Mouse (Mus musculus): ENCODE data around the gene Arfip1. TPM values are rescaled to one million over a fixed set of nuclear protein-coding genes. Genes with fewer than 3 reads are reported as not detected.
"Not testable (repeated sequence)": the region's sequence is repeated elsewhere in the genome, so short reads cannot be mapped to it uniquely, and the experiment has no call there.

Arfip1 gene
- polyA plus RNA-seq, 1 experiment, result 14.3 TPM

DNA sequence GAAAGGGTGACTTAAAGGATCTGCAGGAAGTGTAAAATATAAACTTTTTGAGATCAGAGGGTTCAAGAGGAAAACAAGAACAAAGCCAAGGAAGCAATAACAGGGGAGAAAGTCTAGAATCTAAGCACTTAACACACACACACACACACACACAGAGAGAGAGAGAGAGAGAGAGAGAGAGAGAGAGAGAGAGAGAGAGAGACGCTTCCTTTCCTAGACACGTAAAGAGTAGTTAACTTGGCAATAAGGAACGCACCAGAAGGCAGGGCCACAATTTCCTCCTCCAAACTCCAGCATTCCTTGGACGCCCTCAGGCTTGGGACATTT, 766 bp downstream of the Arfip1 start:
- no peak for DNase-seq
- H3K36me3 ChIP-seq (ENCODE audit: control insufficient read depth, insufficient read depth, low read length), result no peaks in the 10 kb centered on the region
- H3K4me1 ChIP-seq (ENCODE audit: control insufficient read depth, insufficient read depth, low read length), result peaks cover 16% of the 10 kb centered on the region; the same call in 1 of the 2 replicates
- H3K27ac ChIP-seq (ENCODE audit: insufficient read depth, low read depth, low read length), result peak overlapping the region; percentile 77
- peak overlapping the region; percentile 83 for H3K4me3 ChIP-seq (ENCODE audit: insufficient read depth, low read depth, low read length)
- TF ChIP-seq CTCF (conservative IDR thresholded peaks at IDR 0.05; ENCODE audit: insufficient read depth, insufficient read length, low read depth, low read length), result no peak
- TF ChIP-seq POLR2A (IDR thresholded peaks at IDR 0.05; ENCODE audit: low read depth, low read length), result no peak
- H3K27me3 ChIP-seq (replicated peaks; ENCODE audit: control insufficient read depth, insufficient read depth, low read length), result no peaks in the 10 kb centered on the region
- WGBS, result 0% methylated on average over 4 of the region's 4 CpGs

DNA sequence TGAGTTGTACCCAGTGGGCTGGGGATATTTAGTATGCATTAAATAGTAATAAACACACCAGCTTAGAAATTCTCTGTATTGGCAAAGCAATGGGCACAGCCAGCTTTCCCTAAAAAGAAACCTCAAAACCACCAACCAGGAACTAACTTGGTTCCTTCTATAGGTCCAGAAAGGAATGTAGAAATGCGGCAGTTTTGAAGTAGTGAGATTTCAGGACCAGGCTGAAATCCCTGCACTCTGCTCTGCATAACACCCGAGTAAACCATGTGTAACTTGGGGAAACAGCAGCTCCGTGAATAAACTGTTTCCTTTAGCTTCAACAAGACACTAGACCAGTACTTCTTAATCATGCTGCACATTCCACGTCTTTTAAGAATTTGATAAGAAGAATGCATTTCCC, 1.7 kb downstream of the Arfip1 start:
- Histone ChIP-seq H3K4me1 (ENCODE audit: control insufficient read depth, insufficient read depth, low read length) (peaks cover 16% of the 10 kb centered on the region; the same call in 1 of the 2 replicates), H3K36me3 (ENCODE audit: control insufficient read depth, insufficient read depth, low read length) (no peaks in the 10 kb centered on the region), H3K27me3 (replicated peaks; ENCODE audit: control insufficient read depth, insufficient read depth, low read length) (no peaks in the 10 kb centered on the region), H3K27ac (ENCODE audit: insufficient read depth, low read depth, low read length) (no peak overlapping the region), H3K4me3 (ENCODE audit: insufficient read depth, low read depth, low read length) (no peak overlapping the region)
- WGBS, result 12% methylated on average over 4 of the region's 4 CpGs
- TF ChIP-seq POLR2A (IDR thresholded peaks at IDR 0.05; ENCODE audit: low read depth, low read length) (no peak), CTCF (conservative IDR thresholded peaks at IDR 0.05; ENCODE audit: insufficient read depth, insufficient read length, low read depth, low read length) (no peak)
- no peak for DNase-seq

GRCm38 (mm10) chr3:84570501-84570900, 11.9 kb downstream of the Arfip1 start:
- WGBS, result 78% methylated on average over 3 of the region's 3 CpGs
- H3K27ac ChIP-seq (ENCODE audit: insufficient read depth, low read depth, low read length), result no peak overlapping the region
- DNase-seq, result no peak

GRCm38 (mm10) chr3:84569587-84569986, 12.8 kb downstream of the Arfip1 start:
- Histone ChIP-seq H3K27ac (ENCODE audit: insufficient read depth, low read depth, low read length) (no peak overlapping the region), H3K4me1 (ENCODE audit: control insufficient read depth, insufficient read depth, low read length) (no peaks in the 10 kb centered on the region), H3K36me3 (ENCODE audit: control insufficient read depth, insufficient read depth, low read length) (no peaks in the 10 kb centered on the region), H3K4me3 (ENCODE audit: insufficient read depth, low read depth, low read length) (no peak overlapping the region), H3K27me3 (replicated peaks; ENCODE audit: control insufficient read depth, insufficient read depth, low read length) (no peaks in the 10 kb centered on the region)
- no peak for DNase-seq
- TF ChIP-seq CTCF (conservative IDR thresholded peaks at IDR 0.05; ENCODE audit: insufficient read depth, insufficient read length, low read depth, low read length) (no peak), POLR2A (IDR thresholded peaks at IDR 0.05; ENCODE audit: low read depth, low read length) (no peak)
- 73% methylated on average over 6 of the region's 6 CpGs for WGBS

More at GRCm38 (mm10) chr3:84570501-84570900, 11.9 kb downstream of the Arfip1 start:
- Histone ChIP-seq H3K4me3 (ENCODE audit: insufficient read depth, low read depth, low read length) (no peak overlapping the region), H3K27me3 (replicated peaks; ENCODE audit: control insufficient read depth, insufficient read depth, low read length) (no peaks in the 10 kb centered on the region), H3K36me3 (ENCODE audit: control insufficient read depth, insufficient read depth, low read length) (no peaks in the 10 kb centered on the region), H3K4me1 (ENCODE audit: control insufficient read depth, insufficient read depth, low read length) (peaks cover 2% of the 10 kb centered on the region; the same call in 1 of the 2 replicates)
- TF ChIP-seq CTCF (conservative IDR thresholded peaks at IDR 0.05; ENCODE audit: insufficient read depth, insufficient read length, low read depth, low read length) (no peak), POLR2A (IDR thresholded peaks at IDR 0.05; ENCODE audit: low read depth, low read length) (no peak)

GRCm38 (mm10) chr3:84568540-84568939, 13.9 kb downstream of the Arfip1 start:
- Histone ChIP-seq H3K36me3 (ENCODE audit: control insufficient read depth, insufficient read depth, low read length) (no peaks in the 10 kb centered on the region), H3K27me3 (replicated peaks; ENCODE audit: control insufficient read depth, insufficient read depth, low read length) (no peaks in the 10 kb centered on the region), H3K4me3 (ENCODE audit: insufficient read depth, low read depth, low read length) (no peak overlapping the region), H3K27ac (ENCODE audit: insufficient read depth, low read depth, low read length) (no peak overlapping the region), H3K4me1 (ENCODE audit: control insufficient read depth, insufficient read depth, low read length) (no peaks in the 10 kb centered on the region)
- WGBS, result 83% methylated on average over 6 of the region's 6 CpGs
- TF ChIP-seq POLR2A (IDR thresholded peaks at IDR 0.05; ENCODE audit: low read depth, low read length) (no peak), CTCF (conservative IDR thresholded peaks at IDR 0.05; ENCODE audit: insufficient read depth, insufficient read length, low read depth, low read length) (no peak)
- DNase-seq, result no peak

- TF ChIP-seq CTCF (conservative IDR thresholded peaks at IDR 0.05; ENCODE audit: insufficient read depth, insufficient read length, low read depth, low read length) (no peak), POLR2A (IDR thresholded peaks at IDR 0.05; ENCODE audit: low read depth, low read length) (no peak)
- no peaks in the 10 kb centered on the region for H3K27me3 ChIP-seq (replicated peaks; ENCODE audit: control insufficient read depth, insufficient read depth, low read length)
- DNase-seq, result no peak
- no peak overlapping the region for H3K4me3 ChIP-seq (ENCODE audit: insufficient read depth, low read depth, low read length)
- no peaks in the 10 kb centered on the region for H3K36me3 ChIP-seq (ENCODE audit: control insufficient read depth, insufficient read depth, low read length)
- no peak overlapping the region for H3K27ac ChIP-seq (ENCODE audit: insufficient read depth, low read depth, low read length)
- H3K4me1 ChIP-seq (ENCODE audit: control insufficient read depth, insufficient read depth, low read length), result 0 out of 2 replicates have a peak, but pooled peaks cover 2% of the 10 kb centered on the region
- WGBS, result 86% methylated on average over 4 of the region's 4 CpGs
Observed at GRCm38 (mm10) chr3:84563415-84563814, 19.0 kb downstream of the Arfip1 start.

GRCm38 (mm10) chr3:84562911-84563310, 19.5 kb downstream of the Arfip1 start:
- DNase-seq; H3K27ac ChIP-seq (ENCODE audit: insufficient read depth, low read depth, low read length); H3K36me3 ChIP-seq (ENCODE audit: control insufficient read depth, insufficient read depth, low read length); H3K4me1 ChIP-seq (ENCODE audit: control insufficient read depth, insufficient read depth, low read length); H3K27me3 ChIP-seq (replicated peaks; ENCODE audit: control insufficient read depth, insufficient read depth, low read length); H3K4me3 ChIP-seq (ENCODE audit: insufficient read depth, low read depth, low read length): not testable (repeated sequence)
- WGBS, result 91% methylated on average over 2 of the region's 2 CpGs

DNA sequence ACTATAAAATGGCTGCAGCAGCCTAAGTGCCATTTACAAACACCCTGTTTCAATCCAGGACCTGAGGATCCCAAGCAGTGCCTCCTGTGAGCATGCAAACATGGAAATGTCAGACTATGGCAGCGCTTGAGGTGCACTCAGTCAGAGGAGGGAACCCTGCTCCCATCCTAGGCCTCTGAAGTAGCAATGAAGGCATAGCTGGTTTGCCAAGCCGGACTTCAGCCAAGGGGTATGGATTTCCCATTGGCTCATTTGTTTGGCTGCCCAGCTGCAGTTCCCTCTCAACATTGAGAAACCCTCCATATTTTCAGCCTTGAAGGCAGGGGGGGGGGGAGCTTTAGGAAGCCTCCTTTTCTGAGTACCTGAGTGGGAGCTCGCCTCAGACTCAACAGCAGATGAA, 24.1 kb downstream of the Arfip1 start:
- Histone ChIP-seq H3K27ac (ENCODE audit: insufficient read depth, low read depth, low read length) (no peak overlapping the region), H3K4me3 (ENCODE audit: insufficient read depth, low read depth, low read length) (no peak overlapping the region), H3K36me3 (ENCODE audit: control insufficient read depth, insufficient read depth, low read length) (no peaks in the 10 kb centered on the region), H3K27me3 (replicated peaks; ENCODE audit: control insufficient read depth, insufficient read depth, low read length) (no peaks in the 10 kb centered on the region), H3K4me1 (ENCODE audit: control insufficient read depth, insufficient read depth, low read length) (0 out of 2 replicates have a peak, but pooled peaks cover 2% of the 10 kb centered on the region)
- no peak for DNase-seq
- TF ChIP-seq POLR2A (IDR thresholded peaks at IDR 0.05; ENCODE audit: low read depth, low read length) (no peak), CTCF (conservative IDR thresholded peaks at IDR 0.05; ENCODE audit: insufficient read depth, insufficient read length, low read depth, low read length) (no peak)
- WGBS, result 97% methylated on average over 3 of the region's 3 CpGs
